Mouse (Mus musculus) left cerebral cortex, postnatal 36 days (tissue): ENCODE data around the gene Aldh18a1. TPM values are rescaled to one million over a fixed set of nuclear protein-coding genes. Genes with fewer than 3 reads are reported as not detected.

Source experiments
- DNase-seq, 2 experiments: peaks; one replicate each; pipeline ENCODE4 v3.0.0; 2021 to 2022; ENCODE audit warnings: low spot score in 2 of 2, mixed read lengths in 1 of 2
- intact Hi-C: fragments of 180-260 bp; cut with DNase I; formaldehyde crosslinking; loops from one replicate; pipeline ENCODE4 v1.15.1; 2025
- total RNA-seq, 2 experiments: library from RNA; stranded (reverse); gene quantifications; 2 replicates each; pipeline ENCODE4 v1.2.3; 2021

Aldh18a1 gene
- total RNA-seq, 2 experiments from 2014 or later: 23.0 to 25.8 TPM

DNA sequence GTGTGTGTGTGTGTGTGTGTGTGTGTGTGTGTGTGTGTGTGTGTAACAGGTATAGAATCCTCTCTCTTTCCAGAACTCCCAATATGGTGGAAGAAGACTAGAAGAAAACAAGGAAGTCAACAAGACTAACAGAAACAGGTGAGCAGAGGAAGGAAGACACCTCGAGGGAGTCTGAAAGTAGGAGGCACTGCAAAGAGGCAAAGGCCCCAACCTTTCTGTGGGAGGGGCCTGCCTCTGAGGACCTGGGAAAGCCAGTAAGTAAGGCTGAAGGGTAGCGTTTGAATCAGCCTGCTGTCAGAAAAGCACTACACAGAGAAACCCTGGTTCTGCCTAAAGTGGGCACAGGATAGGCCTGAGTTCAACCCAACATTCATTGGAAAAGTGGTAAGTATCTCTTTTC is 79.4 kb downstream of the Aldh18a1 start:
- DNase-seq: no peak
- intact Hi-C loops: no loop called here

DNA sequence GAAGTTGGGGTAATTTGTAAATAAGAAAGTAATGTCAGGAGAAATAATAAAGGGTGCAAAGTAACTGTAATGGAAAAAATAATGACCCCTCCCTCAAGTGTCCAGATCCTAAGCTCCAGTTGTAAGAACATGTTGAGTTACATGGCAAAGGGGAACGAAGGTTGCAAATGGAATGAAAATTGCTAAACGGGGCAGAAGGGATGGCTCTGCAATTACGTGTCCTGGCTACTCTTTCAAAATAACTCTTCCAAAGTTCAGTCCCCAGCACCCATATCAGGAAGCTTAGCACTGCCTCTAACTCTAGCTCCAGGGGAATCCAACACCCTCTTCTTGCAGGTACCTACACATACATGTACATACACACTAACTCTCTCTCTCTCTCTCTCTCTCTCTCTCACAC is 81.3 kb downstream of the Aldh18a1 start:
- intact Hi-C loops: no loop called here
- no peak for DNase-seq

DNA sequence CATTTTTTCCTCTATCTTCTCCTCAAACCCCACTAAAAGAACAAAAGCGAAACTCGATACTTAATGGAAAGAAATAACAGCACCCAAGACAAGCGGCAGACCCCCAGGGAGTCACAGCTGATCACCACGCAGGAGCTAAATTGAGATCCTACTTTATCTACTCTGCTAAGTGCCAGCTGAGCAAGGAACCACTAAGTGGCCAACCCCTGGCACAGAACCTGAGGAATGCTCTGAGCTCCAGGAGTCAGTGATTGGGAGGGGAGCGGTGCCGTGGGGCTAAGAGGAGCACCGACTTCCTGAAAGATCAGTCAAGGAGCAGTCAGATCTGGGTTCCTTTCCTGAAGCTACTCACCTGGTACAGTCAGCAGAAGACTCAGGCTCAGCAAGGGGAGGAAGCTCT is 83.9 kb downstream of the Aldh18a1 start:
- DNase-seq: no peak
- intact Hi-C loops: no loop called here

Other genes starting within 250 kb of the Aldh18a1 start
- gene Sorbs1, start 74.7 kb downstream of the Aldh18a1 start, total RNA-seq: 100 to 1,000 TPM; 111 to 167 TPM
- gene Tctn3, start 23.8 kb upstream of the Aldh18a1 start, total RNA-seq: 10 to 100 TPM; 17.2 to 25.0 TPM
- 10 to 100 TPM; 12.5 to 16.9 TPM for gene Entpd1, start 23.9 kb upstream of the Aldh18a1 start, total RNA-seq
- 1 to 10 TPM in 1 of 2 experiments, under 1 TPM in 1; 0.39 to 1.3 TPM for gene Cc2d2b, start 160.3 kb upstream of the Aldh18a1 start, total RNA-seq
- gene Ccnj, start 242.8 kb upstream of the Aldh18a1 start, total RNA-seq: 1 to 10 TPM; 7.1 to 8.9 TPM